Mouse (Mus musculus): Measurements from ENCODE around the gene Sdhb.

Gene Sdhb

DNA sequence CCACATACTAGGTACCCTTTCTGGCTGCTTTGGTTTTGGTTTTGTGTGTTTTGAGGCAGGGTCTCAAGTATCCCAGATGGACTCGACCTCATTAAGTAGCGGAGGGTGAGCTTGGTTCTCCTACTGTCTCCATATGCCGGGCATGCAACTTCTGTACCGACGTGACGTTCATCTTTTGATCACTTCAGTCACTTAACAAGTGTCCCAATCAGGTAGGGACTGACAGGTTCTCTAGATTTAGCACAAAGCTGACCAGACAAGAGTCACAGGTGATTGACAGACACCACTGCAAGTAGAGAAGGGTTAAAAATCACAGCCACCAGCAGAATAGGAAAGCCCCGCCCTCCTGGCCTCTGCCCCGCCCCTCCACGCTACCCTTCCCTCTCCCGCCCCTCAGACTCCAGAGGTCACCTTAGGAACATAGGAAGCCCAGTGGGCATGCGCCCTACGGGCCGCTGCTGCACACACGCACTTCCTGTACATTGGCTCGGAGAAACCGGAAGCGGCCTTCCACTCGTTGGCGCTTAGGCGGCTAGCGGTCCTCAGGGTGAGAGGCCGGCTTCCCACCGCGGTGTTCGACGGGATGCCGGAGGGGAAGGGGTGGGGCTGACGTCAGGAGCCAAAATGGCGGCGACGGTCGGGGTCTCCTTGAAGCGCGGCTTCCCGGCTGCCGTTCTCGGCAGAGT lies at the start of gene Sdhb:
TSS of gene Sdhb (plus strand) at position 423 of the 686 bp plus-strand sequence.
- peak; percentile 99 for DNase-seq (ENCODE audit: low read depth, low spot score)

DNA sequence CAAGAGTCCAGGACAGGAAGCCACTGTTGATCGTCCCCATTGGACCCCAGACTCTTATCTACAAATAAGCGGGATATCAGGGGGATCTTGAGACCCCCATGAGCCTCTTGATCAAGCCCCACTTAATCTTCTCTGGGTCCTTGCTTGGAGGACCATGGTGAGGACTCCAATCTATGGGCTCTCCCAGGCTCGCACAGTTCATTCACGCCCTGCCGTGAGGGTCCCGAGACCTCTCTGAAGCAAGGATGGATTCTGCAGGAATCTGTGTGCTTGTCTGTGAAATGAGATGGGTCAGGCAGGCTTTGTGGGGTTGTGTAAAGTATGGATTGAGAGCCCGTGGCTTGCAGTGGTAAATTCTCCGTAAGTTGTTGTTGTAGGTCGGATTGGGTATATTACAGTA lies 49.6 kb upstream of the Sdhb start:
- no peak for DNase-seq (ENCODE audit: low read depth, low spot score)

DNA sequence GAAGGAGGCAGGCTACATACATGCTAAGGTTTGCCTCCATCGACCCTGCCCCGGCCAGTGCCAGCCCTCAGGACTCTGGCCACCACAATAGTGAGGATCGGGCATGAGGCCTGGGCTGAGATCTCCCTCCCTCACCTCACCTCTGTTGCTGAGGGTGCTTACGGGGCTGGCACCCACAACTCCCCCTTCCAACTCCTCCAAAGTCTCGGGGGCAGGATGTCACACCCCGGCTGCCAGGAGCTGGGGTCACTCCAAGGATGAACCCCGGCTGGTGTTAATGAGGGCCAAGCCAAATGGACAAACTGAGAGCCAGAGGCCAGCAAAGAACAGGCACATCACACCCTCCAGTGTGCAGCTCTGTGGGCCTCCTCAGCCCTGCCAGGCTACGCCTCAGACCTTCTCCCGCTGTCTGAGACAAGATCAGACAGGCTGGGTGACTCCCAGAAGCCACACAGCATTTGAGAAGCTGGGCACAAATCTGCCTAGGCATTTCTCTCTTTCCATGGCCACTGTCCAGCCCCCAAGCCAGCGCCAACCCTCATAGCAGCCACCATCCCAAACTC lies 48.7 kb upstream of the Sdhb start:
- no peak for DNase-seq (ENCODE audit: low read depth, low spot score)

DNA sequence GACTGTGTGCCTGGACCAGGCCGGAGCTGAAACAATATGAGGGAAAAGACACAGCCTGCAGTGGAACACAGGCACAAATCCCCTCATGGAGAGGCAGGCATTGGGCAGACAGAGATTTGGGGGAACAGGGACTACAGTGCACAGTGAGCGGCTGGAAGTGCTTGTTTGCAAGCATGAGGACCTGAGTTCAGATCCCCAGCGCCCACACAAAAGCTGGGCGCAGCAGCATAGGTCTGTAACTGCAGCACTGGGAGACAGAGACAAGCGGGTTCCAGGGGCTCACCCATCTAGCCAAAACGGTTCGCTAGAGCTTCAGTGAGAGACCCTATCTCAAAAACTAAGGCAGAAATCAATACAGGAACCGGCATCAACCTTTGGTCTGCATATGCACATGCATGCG lies 47.4 kb upstream of the Sdhb start:
- DNase-seq (ENCODE audit: low read depth, low spot score), result no peak

DNA sequence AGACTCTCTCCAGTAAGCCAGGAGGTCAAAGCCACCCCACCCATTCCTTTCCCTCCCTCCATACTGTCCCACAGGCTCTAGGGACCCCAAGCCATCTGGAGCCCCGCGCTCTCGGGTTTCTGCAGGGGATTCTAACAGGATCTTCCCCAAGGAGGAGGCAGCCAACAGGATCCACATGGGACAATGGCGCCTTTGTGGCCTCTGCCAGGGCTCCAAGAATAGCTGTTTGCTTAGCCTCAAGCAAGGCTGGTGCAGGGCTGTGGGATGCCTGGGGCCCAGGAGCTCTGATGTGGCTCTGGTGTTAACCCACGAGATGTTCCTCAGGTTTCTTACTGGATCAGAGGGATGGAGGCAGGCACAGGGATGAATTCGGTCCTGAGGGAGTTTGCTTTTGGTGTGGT lies 46.3 kb upstream of the Sdhb start:
- DNase-seq (ENCODE audit: low read depth, low spot score), result peak; percentile 14

DNA sequence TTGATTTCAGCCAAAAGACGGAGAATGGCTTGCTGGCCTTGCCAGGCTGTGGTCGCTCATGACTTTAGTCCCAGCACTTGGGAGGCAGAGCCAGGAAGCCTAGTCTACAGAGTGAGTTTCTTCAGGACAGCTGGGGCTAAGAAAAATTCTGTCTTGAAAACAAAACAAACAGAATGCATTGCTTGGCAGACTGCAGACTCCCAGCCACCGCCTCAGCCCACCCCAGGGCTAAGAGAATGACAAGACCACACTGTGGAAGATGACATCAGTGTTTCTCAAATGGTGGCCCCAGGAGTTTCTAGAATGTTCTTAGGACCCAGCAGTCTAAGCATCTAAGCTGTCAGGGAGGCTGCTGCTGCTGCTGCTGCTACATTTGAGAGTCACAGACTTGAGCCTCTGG lies 45.8 kb upstream of the Sdhb start:
- no peak for DNase-seq (ENCODE audit: low read depth, low spot score)

DNA sequence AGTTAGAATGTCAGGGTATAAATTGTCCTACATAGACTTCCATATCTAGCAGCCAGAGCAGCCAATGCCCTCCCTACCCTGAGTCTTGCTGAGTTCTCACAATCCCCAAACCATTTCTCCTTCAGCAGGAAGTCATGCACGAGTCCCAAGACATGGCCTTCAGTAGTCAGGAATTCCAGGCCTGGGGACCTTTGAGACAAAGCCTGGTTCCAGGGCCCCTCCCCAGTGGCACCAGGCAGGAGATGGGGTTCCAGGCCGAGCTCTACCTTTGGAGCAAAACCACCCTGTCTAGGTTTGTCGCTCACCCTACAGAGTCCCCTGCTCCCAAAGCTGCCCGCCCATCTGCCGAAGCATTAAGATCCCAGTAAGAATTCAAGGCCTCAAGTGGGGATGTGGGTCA lies 44.7 kb upstream of the Sdhb start:
- no peak for DNase-seq (ENCODE audit: low read depth, low spot score)

DNA sequence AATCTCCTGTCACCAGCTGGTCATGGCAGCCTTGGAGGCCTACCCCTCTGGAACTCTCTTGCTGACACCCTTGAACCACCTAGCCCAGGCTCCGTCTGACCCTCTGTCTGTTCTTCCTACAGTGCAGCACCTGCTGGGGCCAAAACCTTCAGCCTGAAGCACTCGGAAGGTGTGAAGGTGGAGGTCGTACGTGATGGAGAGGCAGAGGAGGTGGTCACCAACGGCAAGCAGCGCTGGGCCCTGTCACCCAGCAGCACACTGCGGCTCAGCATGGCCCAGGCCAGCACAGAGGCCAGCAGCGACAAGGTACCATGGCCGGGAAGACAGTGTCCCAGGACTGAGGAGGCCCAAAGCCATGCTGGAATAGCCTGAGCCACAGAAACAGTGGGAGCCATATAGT lies 43.6 kb upstream of the Sdhb start:
- no peak for DNase-seq (ENCODE audit: low read depth, low spot score)

DNA sequence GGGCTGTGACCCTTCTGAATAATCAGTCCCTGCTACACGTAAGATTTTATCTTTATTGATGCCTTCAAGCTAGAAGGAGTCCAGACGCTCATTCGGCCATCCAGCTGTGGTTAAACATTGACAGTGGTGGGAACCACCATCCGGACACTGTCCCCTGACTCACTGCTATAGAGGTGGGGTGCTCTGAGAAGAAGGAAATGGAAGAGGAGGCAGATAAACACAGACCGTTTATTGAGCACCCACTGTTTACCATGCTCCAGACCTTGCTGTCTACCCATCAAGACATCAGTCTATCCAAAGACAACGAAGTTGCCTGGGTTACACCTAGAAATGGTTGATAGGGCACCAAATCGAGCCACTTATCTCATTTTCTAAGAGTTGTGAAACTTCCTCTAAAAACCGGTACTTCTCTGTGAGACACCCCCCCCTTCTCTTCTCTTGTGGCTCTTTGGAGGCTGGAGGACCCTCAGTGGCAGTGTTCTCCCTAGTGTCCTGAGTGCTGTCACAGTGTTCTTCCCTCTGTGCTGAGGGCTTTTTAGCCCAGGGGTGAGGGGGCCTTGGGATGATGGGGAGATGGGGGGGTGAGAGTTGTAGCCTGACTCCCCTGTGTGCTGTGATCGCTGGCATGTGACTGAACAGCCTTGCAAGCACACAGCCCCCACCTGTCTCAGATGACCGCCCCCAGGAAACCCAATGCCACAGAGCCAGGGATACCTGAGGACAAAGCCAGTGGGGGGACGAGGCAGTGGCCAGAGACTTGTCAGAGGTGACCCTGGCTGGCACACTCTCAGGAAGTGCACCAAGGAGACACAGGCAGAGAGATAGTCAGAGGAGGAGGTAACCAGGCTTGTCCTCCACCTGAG lies 40.8 kb upstream of the Sdhb start:
- no peak for DNase-seq (ENCODE audit: low read depth, low spot score)

DNA sequence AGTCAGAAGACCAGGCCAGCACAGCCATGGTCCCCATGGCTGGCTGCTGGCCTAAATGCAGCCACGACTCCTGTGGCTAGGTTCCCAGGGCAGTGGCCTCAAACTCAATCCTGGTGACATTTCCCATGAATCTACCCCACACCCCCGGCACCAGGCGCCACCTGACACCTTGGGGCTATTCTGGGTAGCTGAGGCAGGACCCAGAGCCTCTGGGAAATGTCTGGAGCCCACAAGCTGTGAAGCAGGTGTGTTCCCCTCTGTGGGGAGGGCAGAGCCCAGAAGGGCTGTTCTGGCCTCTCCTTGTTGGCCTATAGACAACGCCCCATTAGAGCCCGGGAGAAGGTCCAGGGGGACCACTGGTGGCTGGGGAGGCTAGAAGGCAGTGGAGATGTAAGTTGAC lies 38.5 kb upstream of the Sdhb start:
- no peak for DNase-seq (ENCODE audit: low read depth, low spot score)

DNA sequence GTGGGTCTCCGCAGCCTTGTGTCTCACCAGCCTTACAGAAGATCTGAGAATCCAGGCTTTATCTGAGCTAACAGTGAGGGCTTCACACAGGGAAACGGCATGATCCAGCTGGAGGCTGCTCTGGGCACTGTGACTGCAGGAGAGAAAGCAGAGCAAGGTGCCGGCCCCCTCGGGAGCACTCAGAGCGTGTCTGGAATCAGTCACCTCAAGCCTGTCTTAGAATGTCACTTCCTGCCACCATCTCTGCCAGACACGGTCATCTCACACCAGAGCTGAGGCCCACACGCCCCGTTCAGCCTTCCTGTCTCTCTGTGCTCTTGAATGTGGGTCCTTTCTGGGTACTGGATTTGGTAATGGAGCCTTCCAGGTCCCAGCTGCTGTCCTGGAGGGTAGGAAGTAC lies 35.4 kb upstream of the Sdhb start:
- no peak for DNase-seq (ENCODE audit: low read depth, low spot score)

DNA sequence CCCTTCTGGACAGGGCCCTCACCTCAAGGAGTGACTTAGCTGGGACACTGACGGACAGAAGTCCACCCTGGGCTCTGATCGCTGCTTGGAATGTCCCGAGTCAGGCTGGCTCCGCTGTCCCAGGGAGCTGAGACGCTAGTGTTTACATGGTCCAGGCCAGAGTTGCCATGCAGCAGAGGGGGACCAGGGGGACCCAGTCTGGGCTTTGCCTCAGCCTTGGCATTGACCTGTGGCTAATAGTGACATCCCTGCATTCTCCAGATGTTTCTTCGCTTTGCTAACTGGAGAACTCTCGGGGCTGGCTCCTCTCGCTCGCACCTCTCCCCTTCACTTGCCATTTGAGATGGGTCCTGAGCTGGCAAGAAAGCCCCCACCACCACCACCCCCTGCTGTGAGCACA lies 32.7 kb upstream of the Sdhb start:
- DNase-seq (ENCODE audit: low read depth, low spot score), result no peak

DNA sequence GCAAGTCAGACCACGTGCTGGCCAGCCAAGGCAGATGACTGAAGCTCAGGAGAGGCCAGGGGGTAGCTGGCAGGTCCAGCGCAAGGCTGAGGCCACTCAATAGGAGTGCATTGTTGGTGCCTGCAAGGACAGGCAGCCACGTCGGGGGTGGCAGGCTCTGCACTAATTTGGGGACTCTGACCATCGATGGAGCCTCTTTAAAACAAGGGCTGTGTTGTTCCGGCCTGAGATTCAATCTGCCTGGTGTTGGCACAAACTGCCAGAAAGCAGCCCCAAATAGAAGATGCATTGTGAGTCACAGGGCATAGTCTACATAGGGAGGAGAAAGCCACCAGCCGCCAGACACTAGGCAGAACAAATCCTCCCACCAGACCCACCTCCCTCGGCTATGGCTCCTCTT lies 31.3 kb upstream of the Sdhb start:
- DNase-seq (ENCODE audit: low read depth, low spot score), result no peak

DNA sequence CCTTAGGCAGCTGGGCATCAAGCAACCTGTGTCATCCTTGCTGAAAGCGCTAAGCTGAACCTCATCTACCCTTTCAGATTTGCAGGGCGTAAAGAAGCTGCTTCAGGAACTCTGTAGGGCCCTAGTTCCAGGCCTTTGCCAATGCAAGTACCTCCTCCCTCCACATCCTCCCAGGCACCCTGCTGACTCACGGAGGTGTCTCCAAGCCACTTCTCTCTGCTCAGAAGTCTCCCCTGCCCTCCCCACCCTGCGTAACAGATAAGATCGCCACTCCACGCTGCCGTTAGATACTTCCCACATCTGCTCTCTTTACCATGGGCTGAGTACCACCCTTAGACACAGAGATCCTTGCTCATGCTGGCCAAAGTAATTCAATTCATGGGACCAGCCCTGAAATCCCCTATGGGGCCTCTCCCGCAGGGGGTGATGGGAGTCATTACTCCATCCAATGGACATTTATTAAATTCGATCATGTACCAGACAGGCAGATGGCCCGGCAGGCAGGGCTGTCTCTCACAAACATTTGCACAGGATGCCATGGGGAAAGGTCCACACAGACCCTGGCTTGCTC lies 30.0 kb upstream of the Sdhb start:
- DNase-seq (ENCODE audit: low read depth, low spot score), result no peak

DNA sequence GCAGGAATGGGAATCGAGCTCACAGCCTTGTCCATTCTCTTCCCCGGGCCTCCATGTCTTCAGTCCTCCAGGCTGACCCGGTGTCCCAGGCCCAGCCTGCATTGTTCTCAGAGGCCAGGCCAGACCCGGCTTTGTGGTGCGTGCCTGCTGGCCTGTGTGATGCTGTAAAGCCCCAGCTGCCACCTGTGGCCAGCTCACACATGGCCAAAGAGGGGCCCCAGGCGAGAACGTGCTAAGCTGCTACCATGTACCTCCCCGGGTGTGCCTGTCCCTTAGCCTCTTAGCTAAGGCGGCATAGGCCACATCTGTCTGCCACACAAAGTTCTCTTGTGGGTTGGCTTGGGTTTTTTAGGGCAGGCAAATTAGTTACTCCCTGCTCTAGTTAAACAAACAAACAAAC lies 25.4 kb upstream of the Sdhb start:
- DNase-seq (ENCODE audit: low read depth, low spot score), result no peak

DNA sequence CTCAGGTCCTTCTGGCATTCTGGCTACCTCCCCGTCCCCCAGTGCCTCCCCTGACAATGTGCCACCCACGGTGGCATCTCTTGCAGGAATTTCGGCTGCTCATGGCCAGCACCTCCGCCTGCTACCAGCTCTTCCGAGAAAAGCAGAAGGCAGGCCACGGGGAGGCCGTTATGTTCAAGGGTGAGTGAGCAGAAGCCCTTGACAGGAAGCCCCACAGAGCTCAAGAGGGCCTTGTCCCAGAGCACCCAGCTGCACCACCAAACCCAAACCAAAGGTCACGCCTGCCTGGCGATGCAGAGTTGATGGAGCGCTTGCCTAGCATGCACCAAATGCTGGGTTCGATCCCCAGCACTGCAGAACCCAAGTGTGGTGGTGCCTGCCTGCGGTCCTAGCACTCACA lies 16.6 kb upstream of the Sdhb start:
- no peak for DNase-seq (ENCODE audit: low read depth, low spot score)

DNA sequence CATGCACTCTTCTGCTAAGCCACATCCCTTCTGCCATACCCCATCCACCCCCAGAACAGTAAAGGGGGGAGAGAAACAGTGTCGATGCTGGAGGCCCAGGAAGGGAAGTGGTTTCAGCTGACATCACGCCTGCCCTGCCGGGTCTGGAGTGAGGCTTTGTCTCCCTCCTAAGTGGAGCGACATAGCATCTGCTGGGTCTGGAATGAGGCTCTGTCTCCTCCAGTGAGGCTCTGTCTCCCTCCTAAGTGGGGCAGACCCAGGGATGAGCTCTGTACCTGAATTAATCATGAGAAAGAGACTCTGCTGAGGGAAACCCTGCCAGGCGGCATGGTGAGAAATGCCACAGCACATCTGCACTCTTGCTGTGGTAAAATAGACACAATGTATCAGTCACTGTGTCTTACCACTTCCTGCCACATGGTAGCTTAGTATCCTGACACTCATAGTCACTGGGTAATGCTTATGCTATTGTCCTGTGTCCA lies 16.0 kb upstream of the Sdhb start:
- peak; percentile 60 for DNase-seq (ENCODE audit: low read depth, low spot score)

DNA sequence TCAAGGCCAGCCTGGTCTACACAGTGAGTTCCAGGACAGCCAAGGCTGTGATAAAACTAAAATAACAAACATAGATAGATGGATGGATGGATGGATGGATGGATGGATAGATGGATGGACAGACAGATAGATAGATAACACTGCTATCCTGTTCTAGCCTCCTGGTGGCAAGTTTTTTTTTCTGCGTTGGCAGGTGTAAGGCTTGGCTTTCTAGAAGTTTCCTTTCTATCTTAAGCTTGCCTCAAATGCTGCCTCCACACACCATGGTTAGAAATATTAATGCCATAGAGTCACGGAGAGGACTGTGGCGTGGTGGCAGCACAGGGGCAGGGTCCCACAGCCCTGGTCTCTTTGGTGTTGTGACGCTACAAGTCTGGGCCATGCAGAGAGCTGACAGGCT lies 15.4 kb upstream of the Sdhb start:
- DNase-seq (ENCODE audit: low read depth, low spot score), result no peak

DNA sequence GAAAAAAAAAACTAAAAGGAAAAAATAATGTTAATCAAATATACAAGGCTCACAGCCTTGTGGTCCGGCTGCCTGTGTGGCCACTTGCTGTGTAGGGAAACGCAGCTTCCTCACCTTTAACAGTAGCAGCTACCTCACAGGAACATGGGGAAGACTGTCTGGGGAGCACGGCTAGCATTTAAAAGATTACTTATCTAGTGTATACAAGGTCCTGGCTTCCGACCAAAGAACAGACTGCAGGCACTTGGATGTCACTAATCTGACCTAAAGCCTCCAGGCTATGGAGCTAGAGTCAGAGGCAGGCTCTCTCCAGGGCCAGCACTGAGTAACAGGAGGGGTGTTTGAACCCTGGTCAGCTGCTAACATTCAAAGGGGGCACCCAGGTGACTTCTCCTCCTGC lies 15.0 kb upstream of the Sdhb start:
- DNase-seq (ENCODE audit: low read depth, low spot score), result no peak

DNA sequence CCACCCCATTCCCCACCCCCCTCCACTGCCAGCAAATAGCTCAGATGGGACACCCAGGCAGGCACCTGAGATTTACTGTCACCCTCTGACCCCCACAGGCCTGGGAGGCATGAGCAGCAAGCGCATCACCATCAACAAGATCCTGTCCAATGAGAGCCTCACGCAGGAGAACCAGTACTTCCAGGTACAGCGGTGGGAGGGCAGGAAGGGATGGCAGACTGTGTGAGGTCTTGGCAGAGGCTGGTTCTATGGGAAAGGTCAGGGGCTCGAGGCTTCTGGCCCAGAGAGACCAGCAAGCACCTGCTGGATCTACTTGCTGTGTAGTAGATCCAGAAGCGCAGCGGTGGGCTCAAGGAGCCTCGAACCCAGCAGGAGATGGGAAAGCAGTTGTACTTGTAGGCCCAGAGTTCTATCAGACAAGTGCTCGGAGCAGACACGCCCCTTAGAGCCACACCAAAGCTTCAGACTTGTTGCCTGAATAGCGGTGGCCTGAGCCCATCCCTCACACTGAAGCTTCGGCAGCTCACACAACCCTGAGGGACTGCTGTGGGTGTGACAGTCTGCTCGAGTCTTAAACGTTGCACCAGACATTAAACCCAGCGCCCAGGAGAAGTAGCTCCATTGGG lies 14.3 kb upstream of the Sdhb start:
- DNase-seq (ENCODE audit: low read depth, low spot score), result no peak

DNA sequence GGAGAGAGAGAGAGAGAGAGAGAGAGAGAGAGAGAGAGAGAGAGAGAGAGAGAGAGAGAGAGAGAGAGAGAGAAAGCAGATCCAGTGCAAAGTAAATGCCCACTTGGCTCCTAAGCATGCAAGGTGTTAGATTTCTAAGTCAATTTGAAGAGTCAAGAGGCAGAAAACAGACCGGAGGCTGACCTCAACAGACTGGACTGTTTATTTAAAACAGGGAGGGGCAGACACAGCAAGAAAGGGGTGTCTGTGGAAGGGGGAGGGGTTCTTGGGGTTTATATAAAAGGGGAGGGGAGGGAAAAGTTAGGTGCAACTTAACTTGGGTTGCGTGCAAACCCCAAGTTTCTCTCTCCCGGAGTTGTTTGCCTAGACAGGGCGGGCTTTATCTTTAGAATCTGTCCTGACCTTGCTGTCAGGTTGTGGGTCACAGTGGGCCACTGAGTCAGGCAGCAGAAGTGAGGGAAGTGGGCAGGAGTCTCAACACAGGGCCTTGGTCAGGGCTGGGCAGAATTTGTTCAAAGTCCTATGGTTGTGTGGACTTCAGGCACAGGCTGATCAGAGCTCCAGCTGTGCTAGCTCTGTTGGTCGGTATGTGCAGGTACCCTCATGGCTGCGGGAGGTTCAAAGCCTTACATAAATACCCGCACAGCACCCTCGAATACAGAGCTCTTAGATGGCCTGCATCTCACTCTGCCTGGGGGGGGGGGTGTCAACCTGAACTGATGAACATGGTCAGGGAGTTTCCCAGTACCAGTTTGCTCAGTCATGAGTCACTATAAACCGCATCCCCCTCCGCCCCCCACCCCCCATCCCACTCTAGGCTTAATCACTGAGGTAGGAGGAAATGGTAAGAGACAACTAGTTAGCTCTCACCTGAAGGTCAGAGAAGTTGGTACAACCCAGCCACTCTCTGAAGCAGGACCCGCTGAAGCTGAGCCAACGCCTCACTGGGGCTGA lies 13.2 kb upstream of the Sdhb start:
- DNase-seq (ENCODE audit: low read depth, low spot score), result peak; percentile 49

All from 3T3-L1 (cell line).